Mouse (Mus musculus): ENCODE measurements around the gene Dst. TPM values are rescaled to one million over a fixed set of nuclear protein-coding genes. Genes with fewer than 3 reads are reported as not detected.

Dst gene
- polyA plus RNA-seq, 1 experiment, result 197 TPM

DNA sequence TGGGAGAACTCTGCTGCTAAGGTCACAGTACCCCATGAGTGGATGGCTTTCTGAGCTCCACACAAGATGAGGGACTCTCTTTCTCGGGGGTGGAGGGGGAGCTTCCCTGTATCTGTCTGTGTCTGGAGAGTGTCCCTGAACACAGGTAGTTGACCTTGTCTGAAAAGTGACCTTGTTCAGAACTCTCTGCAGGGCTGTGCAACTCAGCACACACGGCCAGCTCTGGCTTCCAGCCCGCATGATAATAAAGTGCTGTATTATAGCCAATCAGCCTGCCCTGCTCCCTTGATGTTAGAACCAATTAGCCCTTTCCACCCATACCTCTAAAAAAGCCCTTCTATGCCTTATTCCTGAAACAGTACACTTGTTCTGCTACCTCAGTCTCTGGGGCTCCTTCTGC is 188.9 kb downstream of the Dst start:
- 79% methylated on average over 3 of the region's 3 CpGs for WGBS
- TF ChIP-seq POLR2A (IDR thresholded peaks at IDR 0.05; ENCODE audit: insufficient read depth, low read depth, low read length) (no peak), CTCF (IDR thresholded peaks at IDR 0.05; ENCODE audit: insufficient read depth, low read depth, low read length) (no peak)
- Histone ChIP-seq H3K4me3 (ENCODE audit: insufficient read depth, low read depth, low read length) (no peak overlapping the region), H3K4me1 (ENCODE audit: control insufficient read depth, insufficient read depth, low read length) (no peaks in the 10 kb centered on the region), H3K27ac (ENCODE audit: insufficient read depth, low read depth, low read length) (no peak overlapping the region)

GRCm38 (mm10) chr1:34097640-34098039 is 189.6 kb downstream of the Dst start:
- Histone ChIP-seq H3K27ac (ENCODE audit: insufficient read depth, low read depth, low read length) (no peak overlapping the region), H3K4me3 (ENCODE audit: insufficient read depth, low read depth, low read length) (no peak overlapping the region), H3K4me1 (ENCODE audit: control insufficient read depth, insufficient read depth, low read length) (no peaks in the 10 kb centered on the region)
- 49% methylated on average over 4 of the region's 4 CpGs for whole genome bisulfite sequencing
- no peak for TF ChIP-seq POLR2A (IDR thresholded peaks at IDR 0.05; ENCODE audit: insufficient read depth, low read depth, low read length)
- TF ChIP-seq CTCF (IDR thresholded peaks at IDR 0.05; ENCODE audit: insufficient read depth, low read depth, low read length), result no peak

GRCm38 (mm10) chr1:34099439-34099838 is 191.4 kb downstream of the Dst start:
- H3K27ac ChIP-seq (ENCODE audit: insufficient read depth, low read depth, low read length), result no peak overlapping the region
- no peaks in the 10 kb centered on the region for H3K4me1 ChIP-seq (ENCODE audit: control insufficient read depth, insufficient read depth, low read length)
- H3K4me3 ChIP-seq (ENCODE audit: insufficient read depth, low read depth, low read length), result no peak overlapping the region
- WGBS, result 83% methylated on average over 3 of the region's 3 CpGs
- TF ChIP-seq POLR2A (IDR thresholded peaks at IDR 0.05; ENCODE audit: insufficient read depth, low read depth, low read length) (no peak), CTCF (IDR thresholded peaks at IDR 0.05; ENCODE audit: insufficient read depth, low read depth, low read length) (no peak)

DNA sequence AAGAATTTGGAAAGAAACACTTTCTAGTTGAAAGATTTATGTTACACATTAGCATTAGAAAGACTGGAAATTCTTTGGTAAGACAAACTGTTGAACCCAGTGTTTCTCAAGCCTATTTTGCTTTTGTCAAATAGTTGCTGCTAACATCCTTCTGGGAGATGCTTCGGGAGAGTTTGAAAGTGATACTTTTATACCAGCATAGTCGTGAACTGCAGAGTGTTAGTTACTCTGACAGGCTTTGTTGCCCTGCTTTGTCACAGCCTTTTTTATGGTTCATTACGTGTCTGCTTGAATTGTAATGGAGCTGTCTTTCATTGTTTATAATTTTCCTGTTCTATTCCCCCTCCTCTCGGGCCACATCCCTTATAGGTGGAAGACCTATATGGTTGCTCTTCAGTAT is 192.4 kb downstream of the Dst start:
- no peak overlapping the region for H3K4me3 ChIP-seq (ENCODE audit: insufficient read depth, low read depth, low read length)
- 80% methylated on average over 4 of the region's 4 CpGs for WGBS
- TF ChIP-seq POLR2A (IDR thresholded peaks at IDR 0.05; ENCODE audit: insufficient read depth, low read depth, low read length), result no peak
- no peak for TF ChIP-seq CTCF (IDR thresholded peaks at IDR 0.05; ENCODE audit: insufficient read depth, low read depth, low read length)

DNA sequence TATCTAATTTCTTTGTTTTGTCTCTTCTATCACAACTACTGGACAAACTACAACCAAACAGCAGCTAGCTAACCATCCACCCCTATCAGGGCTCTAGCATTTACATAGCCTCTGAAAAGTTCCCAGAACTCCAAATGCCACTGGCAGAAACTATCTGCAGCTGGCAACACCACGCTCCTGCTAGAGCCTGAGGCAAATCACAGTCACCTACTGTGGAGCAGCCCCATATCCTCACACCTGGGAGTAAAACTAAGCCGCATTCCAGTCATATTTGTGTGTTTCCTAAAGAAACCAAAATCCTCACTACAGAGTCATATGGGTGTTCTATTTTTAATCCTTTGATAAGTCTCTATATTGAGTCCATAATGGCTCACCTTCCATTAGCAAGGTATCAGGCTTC is 194.6 kb downstream of the Dst start:
- WGBS, result 95% methylated on average over 2 of the region's 2 CpGs

More for the DNA sequence above, 192.4 kb downstream of the Dst start:
- H3K27ac ChIP-seq (ENCODE audit: insufficient read depth, low read depth, low read length), result no peak overlapping the region
- H3K4me1 ChIP-seq (ENCODE audit: control insufficient read depth, insufficient read depth, low read length), result no peaks in the 10 kb centered on the region

DNA sequence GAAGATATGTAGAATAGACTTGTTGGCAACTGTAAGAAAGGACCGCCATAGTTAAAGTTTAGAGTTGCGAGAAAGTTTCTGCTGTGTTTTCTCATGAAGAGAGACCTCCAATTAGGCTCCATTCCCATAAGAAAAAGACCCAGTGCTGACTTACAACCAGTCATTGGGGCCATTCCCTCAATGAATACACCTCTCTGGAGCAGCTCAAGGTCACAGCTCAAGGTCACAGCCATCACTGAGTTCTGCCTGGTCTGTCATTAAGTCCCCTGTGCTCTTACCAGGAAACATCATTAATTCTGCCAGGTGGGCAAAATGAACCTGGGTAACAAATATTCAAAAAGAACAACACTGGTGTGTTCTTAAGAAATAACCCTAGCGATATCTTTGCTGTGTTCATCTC is 195.2 kb downstream of the Dst start:
- no peak for TF ChIP-seq POLR2A (IDR thresholded peaks at IDR 0.05; ENCODE audit: insufficient read depth, low read depth, low read length)
- no peak for TF ChIP-seq CTCF (IDR thresholded peaks at IDR 0.05; ENCODE audit: insufficient read depth, low read depth, low read length)
- 85% methylated on average over 3 of the region's 3 CpGs for WGBS
- Histone ChIP-seq H3K4me3 (ENCODE audit: insufficient read depth, low read depth, low read length) (no peak overlapping the region), H3K27ac (ENCODE audit: insufficient read depth, low read depth, low read length) (no peak overlapping the region), H3K4me1 (ENCODE audit: control insufficient read depth, insufficient read depth, low read length) (no peaks in the 10 kb centered on the region)

More for the DNA sequence above, 194.6 kb downstream of the Dst start:
- Histone ChIP-seq H3K4me1 (ENCODE audit: control insufficient read depth, insufficient read depth, low read length) (no peaks in the 10 kb centered on the region), H3K4me3 (ENCODE audit: insufficient read depth, low read depth, low read length) (no peak overlapping the region), H3K27ac (ENCODE audit: insufficient read depth, low read depth, low read length) (no peak overlapping the region)
- TF ChIP-seq POLR2A (IDR thresholded peaks at IDR 0.05; ENCODE audit: insufficient read depth, low read depth, low read length) (no peak), CTCF (IDR thresholded peaks at IDR 0.05; ENCODE audit: insufficient read depth, low read depth, low read length) (no peak)

GRCm38 (mm10) chr1:34103713-34104172 is 195.7 kb downstream of the Dst start:
- no peak overlapping the region for H3K27ac ChIP-seq (ENCODE audit: insufficient read depth, low read depth, low read length)
- H3K4me3 ChIP-seq (ENCODE audit: insufficient read depth, low read depth, low read length), result no peak overlapping the region
- 38% methylated on average over 3 of the region's 3 CpGs for WGBS
- TF ChIP-seq POLR2A (IDR thresholded peaks at IDR 0.05; ENCODE audit: insufficient read depth, low read depth, low read length), result no peak
- TF ChIP-seq CTCF (IDR thresholded peaks at IDR 0.05; ENCODE audit: insufficient read depth, low read depth, low read length), result no peak
- no peaks in the 10 kb centered on the region for H3K4me1 ChIP-seq (ENCODE audit: control insufficient read depth, insufficient read depth, low read length)

GRCm38 (mm10) chr1:34104846-34105245 is 196.8 kb downstream of the Dst start:
- WGBS, result 63% methylated on average over 8 of the region's 8 CpGs
- Histone ChIP-seq H3K27ac (ENCODE audit: insufficient read depth, low read depth, low read length) (no peak overlapping the region), H3K4me3 (ENCODE audit: insufficient read depth, low read depth, low read length) (no peak overlapping the region), H3K4me1 (ENCODE audit: control insufficient read depth, insufficient read depth, low read length) (no peaks in the 10 kb centered on the region)
- no peak for TF ChIP-seq CTCF (IDR thresholded peaks at IDR 0.05; ENCODE audit: insufficient read depth, low read depth, low read length)
- TF ChIP-seq POLR2A (IDR thresholded peaks at IDR 0.05; ENCODE audit: insufficient read depth, low read depth, low read length), result no peak

DNA sequence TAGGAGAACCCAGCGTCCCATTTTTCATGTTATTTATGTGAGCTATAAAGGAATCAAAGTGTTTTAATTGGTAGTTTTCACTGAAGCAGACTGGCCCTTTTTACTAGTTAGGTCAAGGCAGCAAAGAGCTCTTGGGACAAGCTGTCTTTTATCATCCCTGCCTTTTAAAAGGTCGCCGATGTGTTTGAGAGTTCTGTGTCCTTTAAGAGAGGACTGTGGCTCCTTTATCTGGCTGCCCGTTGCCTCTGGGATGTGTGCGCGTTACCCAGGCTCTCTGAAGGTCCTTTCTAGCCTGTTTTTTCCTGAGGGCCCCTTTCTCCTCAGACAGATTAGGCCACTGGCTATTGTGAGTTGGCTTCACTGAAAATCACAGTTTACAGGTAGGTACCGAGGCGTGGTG is 198.6 kb downstream of the Dst start:
- peaks cover 2% of the 10 kb centered on the region; the same call in 1 of the 2 replicates for H3K4me1 ChIP-seq (ENCODE audit: control insufficient read depth, insufficient read depth, low read length)
- no peak overlapping the region for H3K27ac ChIP-seq (ENCODE audit: insufficient read depth, low read depth, low read length)
- no peak for TF ChIP-seq POLR2A (IDR thresholded peaks at IDR 0.05; ENCODE audit: insufficient read depth, low read depth, low read length)
- no peak for TF ChIP-seq CTCF (IDR thresholded peaks at IDR 0.05; ENCODE audit: insufficient read depth, low read depth, low read length)
- WGBS, result 61% methylated on average over 8 of the region's 8 CpGs
- H3K4me3 ChIP-seq (ENCODE audit: insufficient read depth, low read depth, low read length), result no peak overlapping the region

GRCm38 (mm10) chr1:34107076-34107475 is 199.1 kb downstream of the Dst start:
- no peak for TF ChIP-seq CTCF (IDR thresholded peaks at IDR 0.05; ENCODE audit: insufficient read depth, low read depth, low read length)
- TF ChIP-seq POLR2A (IDR thresholded peaks at IDR 0.05; ENCODE audit: insufficient read depth, low read depth, low read length), result no peak
- 87% methylated on average over 8 of the region's 8 CpGs for WGBS
- no peak overlapping the region for H3K27ac ChIP-seq (ENCODE audit: insufficient read depth, low read depth, low read length)
- peaks cover 2% of the 10 kb centered on the region; the same call in 1 of the 2 replicates for H3K4me1 ChIP-seq (ENCODE audit: control insufficient read depth, insufficient read depth, low read length)
- H3K4me3 ChIP-seq (ENCODE audit: insufficient read depth, low read depth, low read length), result no peak overlapping the region
